Mouse (Mus musculus): Measurements from ENCODE around the gene Map7. TPM values are rescaled to one million over a fixed set of nuclear protein-coding genes. Genes with fewer than 3 reads are reported as not detected.

The Map7 gene
- 20.0 and 23.4 TPM in 2 replicates for total RNA-seq (2021)
- long read RNA-seq, full-length matches to known transcripts, result 15 of 25 reads
- long read RNA-seq, partial matches to known transcripts, result 7 of 25 reads
- long read RNA-seq, other reads (novel, unspliced or antisense), result 3 of 25 reads

GRCm38 (mm10) chr10:20148130-20148772, at the start of gene Map7:
Gene Map7, plus strand, starts transcription at chr10:20148471.
- no peak for DNase-seq

- DNase-seq, result no peak
Observed at GRCm38 (mm10) chr10:20101456-20101855, 46.8 kb upstream of the Map7 start.

GRCm38 (mm10) chr10:20104271-20104931, 43.9 kb upstream of the Map7 start:
- DNase-seq, result peak; percentile 66

- no peak for DNase-seq
Observed at GRCm38 (mm10) chr10:20105575-20105974, 42.7 kb upstream of the Map7 start.

- no peak for DNase-seq
Observed at GRCm38 (mm10) chr10:20107031-20107430, 41.2 kb upstream of the Map7 start.

- DNase-seq, result no peak
Observed at GRCm38 (mm10) chr10:20111508-20111907, 36.8 kb upstream of the Map7 start.

GRCm38 (mm10) chr10:20112026-20112973, 36.0 kb upstream of the Map7 start:
- DNase-seq, result no peak

- DNase-seq, result no peak
Observed at GRCm38 (mm10) chr10:20119504-20120425, 28.5 kb upstream of the Map7 start.

GRCm38 (mm10) chr10:20121981-20122380, 26.3 kb upstream of the Map7 start:
- DNase-seq, result no peak

GRCm38 (mm10) chr10:20123401-20123800, 24.9 kb upstream of the Map7 start:
- DNase-seq, result peak; percentile 42

GRCm38 (mm10) chr10:20124576-20124975, 23.7 kb upstream of the Map7 start:
- no peak for DNase-seq

- DNase-seq, result no peak
Observed at GRCm38 (mm10) chr10:20125226-20125625, 23.0 kb upstream of the Map7 start.

- DNase-seq, result no peak
Observed at GRCm38 (mm10) chr10:20132933-20133652, 15.2 kb upstream of the Map7 start.

GRCm38 (mm10) chr10:20135350-20136058, 12.8 kb upstream of the Map7 start:
- DNase-seq, result peak; percentile 39

- no peak for DNase-seq
Observed at GRCm38 (mm10) chr10:20136505-20136904, 11.8 kb upstream of the Map7 start.

- DNase-seq, result peak; percentile 23
Observed at GRCm38 (mm10) chr10:20141376-20141775, 6.9 kb upstream of the Map7 start.

- DNase-seq, result peak; percentile 70
Observed at GRCm38 (mm10) chr10:20148773-20149120, 476 bp downstream of the Map7 start.

- peak; percentile 59 for DNase-seq
Observed at GRCm38 (mm10) chr10:20149121-20149834, 1.0 kb downstream of the Map7 start.

GRCm38 (mm10) chr10:20149835-20150355, 1.6 kb downstream of the Map7 start:
- DNase-seq, result no peak
